Mouse (Mus musculus): Measurements from ENCODE around the gene Tmem183a.

The Tmem183a gene

GRCm38 (mm10) chr1:134344005-134344950, 17.5 kb downstream of the Tmem183a start:
- in situ Hi-C loops (cut with MseI, MboI): no loop called here

DNA sequence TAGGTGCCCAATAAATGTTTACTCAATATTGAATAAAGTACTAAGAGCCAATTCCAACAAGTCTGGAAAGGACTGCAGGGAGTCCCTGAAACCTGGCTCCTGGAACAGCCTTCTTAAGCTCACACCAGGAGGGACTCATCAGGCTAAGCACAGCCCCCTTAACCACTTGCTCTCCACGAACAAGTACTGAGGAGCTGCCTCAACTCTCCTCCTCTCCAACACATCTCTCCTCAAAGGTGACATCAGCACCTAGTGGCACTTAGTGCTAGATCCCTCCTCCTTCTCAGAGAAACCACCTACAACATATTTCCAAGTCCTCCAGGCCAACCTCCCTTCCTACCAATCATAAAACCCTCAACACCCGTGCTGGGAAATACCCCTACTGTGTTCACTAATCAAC, 18.2 kb downstream of the Tmem183a start:
- in situ Hi-C loops (cut with MseI, MboI): no loop called here

- in situ Hi-C loops (cut with MseI, MboI): no loop called here
Measured at GRCm38 (mm10) chr1:134342781-134343310, 18.9 kb downstream of the Tmem183a start.

DNA sequence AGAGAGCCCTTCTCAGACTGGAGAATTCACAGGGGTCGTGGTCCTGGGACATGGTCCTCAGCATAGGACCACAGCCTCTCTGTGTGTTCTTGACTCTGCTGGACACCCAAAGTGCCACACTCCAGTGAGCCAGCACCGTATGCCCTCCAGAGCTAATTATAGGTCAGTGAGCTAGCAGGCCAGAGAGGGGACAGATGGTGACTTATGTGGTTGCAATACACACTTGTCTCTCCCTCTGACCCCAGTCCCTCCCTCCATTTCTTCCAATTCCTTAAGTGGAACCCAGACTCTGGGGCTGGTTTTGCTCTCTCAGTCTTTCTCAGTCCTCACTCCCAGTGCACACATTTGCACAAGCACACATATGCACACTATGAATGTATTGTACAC, 19.5 kb downstream of the Tmem183a start:
- in situ Hi-C loops (cut with MseI, MboI): no loop called here

- in situ Hi-C loops (cut with MseI, MboI): no loop called here
Measured at GRCm38 (mm10) chr1:134341641-134342277, 20.0 kb downstream of the Tmem183a start.

- in situ Hi-C loops (cut with MseI, MboI): loop anchor here (5.0 to 10.0 kb wide), 2 partner anchors 185 to 188 kb away; no protein-coding TSS in a partner anchor
Measured at GRCm38 (mm10) chr1:134339757-134340619, 21.8 kb downstream of the Tmem183a start.

DNA sequence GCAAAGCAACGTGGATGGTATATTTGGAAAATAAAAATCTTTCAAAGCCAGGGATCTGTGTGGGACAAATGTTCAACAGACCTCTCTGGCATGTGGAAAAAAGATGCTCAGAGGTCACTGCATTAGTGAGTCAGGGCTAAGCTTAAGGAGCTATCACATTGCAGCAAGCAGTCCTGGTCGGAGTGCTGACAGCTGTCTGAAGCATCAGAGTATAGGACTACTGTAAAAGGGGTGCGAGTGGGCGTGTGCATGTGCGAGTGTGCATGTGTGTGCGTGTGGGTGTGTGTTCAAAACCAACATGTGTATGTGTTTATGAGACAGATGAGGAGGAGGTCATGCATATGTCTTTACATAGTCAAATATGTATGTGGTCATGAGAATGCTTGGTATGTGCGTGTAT, 22.6 kb downstream of the Tmem183a start:
- in situ Hi-C loops (cut with MseI, MboI): loop anchor here (5.0 to 10.0 kb wide), 2 partner anchors 184 to 187 kb away; no protein-coding TSS in a partner anchor

- in situ Hi-C loops (cut with MseI, MboI): loop anchor here (5.0 to 10.0 kb wide), 2 partner anchors 182 to 185 kb away; no protein-coding TSS in a partner anchor
Measured at GRCm38 (mm10) chr1:134336958-134337710, 24.6 kb downstream of the Tmem183a start.

- in situ Hi-C loops (cut with MseI, MboI): loop anchor here (5.0 to 10.0 kb wide), 2 partner anchors 181 to 184 kb away; no protein-coding TSS in a partner anchor
Measured at GRCm38 (mm10) chr1:134335924-134336810, 25.6 kb downstream of the Tmem183a start.

DNA sequence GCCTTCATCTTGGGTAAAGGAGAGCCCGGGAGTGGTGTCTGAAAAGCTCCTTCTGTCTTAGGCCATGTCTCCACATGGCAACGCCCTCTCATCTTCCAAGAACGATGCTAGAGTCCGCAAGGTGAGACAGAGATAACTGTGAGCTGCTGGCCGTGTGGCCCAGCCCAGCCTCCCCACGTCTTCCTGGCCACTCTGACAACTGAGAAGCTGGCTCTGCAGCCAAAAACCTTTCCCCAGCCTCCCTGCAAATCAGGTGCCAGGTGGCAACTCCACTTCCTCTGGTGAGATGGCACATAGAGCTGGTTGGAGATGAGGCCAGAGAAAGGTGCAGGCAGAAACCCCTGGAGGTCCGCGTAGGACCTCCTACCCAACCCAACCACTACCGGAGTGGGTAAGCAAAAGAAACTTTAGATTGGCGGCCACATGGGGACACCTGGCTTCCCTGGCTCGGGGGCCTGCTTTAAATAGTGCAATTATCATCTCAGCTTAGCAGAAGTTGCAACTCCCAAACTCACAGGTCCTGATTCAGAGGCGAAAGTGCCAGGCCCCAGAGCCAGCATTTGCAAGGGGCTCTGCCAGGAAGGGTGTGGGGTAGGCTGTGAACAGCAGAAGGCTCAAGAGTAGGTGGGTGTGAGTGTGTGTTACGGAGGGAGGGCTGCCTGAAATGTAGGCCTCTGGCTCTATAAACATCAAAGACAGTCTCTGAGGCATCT, 26.4 kb downstream of the Tmem183a start:
- in situ Hi-C loops (cut with MseI, MboI): loop anchor here (5.0 to 10.0 kb wide), 2 partner anchors 181 to 183 kb away; no protein-coding TSS in a partner anchor

GRCm38 (mm10) chr1:134334111-134334827, 27.5 kb downstream of the Tmem183a start:
- in situ Hi-C loops (cut with MseI, MboI): loop anchor here in 1 of 2 experiments (10.0 kb wide), 1 partner anchor 179 kb away; no protein-coding TSS in a partner anchor

- in situ Hi-C loops (cut with MseI, MboI): loop anchor here in 1 of 2 experiments (10.0 kb wide), 1 partner anchor 179 kb away; no protein-coding TSS in a partner anchor
Measured at GRCm38 (mm10) chr1:134333371-134334110, 28.2 kb downstream of the Tmem183a start.

- in situ Hi-C loops (cut with MseI, MboI): loop anchor here in 1 of 2 experiments (10.0 kb wide), 1 partner anchor 178 kb away; no protein-coding TSS in a partner anchor
Measured at GRCm38 (mm10) chr1:134332770-134333271, 29.0 kb downstream of the Tmem183a start, which contains the start of gene Ppfia4. Gene Ppfia4 (minus strand): TSS chr1:134332928.

GRCm38 (mm10) chr1:134331879-134332635, 29.7 kb downstream of the Tmem183a start:
- in situ Hi-C loops (cut with MseI, MboI): loop anchor here in 1 of 2 experiments (10.0 kb wide), 1 partner anchor 177 kb away; no protein-coding TSS in a partner anchor

GRCm38 (mm10) chr1:134326841-134327346, 34.9 kb downstream of the Tmem183a start:
- in situ Hi-C loops (cut with MseI, MboI): no loop called here

- in situ Hi-C loops (cut with MseI, MboI): no loop called here
Measured at GRCm38 (mm10) chr1:134322591-134322990, 39.2 kb downstream of the Tmem183a start.

Data from mouse trophoblast stem cell (cell line).